Mouse (Mus musculus): Measurements from ENCODE around the gene Akap13. TPM values are rescaled to one million over a fixed set of nuclear protein-coding genes. Genes with fewer than 3 reads are reported as not detected.
"Not testable (repeated sequence)": the region's sequence is repeated elsewhere in the genome, so short reads cannot be mapped to it uniquely, and the experiment has no call there.

Gene Akap13
- polyA plus RNA-seq, 1 experiment from 2014 or later, result 25.7 TPM

GRCm38 (mm10) chr7:75759992-75760514 lies 304.7 kb downstream of the Akap13 start:
- no peaks in the 10 kb centered on the region for H3K9me3 ChIP-seq (ENCODE audit: low read length)
- H3K36me3 ChIP-seq (replicated peaks; ENCODE audit: insufficient read depth, low read length), result no peaks in the 10 kb centered on the region; the same call in 1 of the 2 replicates
- TF ChIP-seq CTCF (IDR thresholded peaks at IDR 0.05; ENCODE audit: low read depth) (no peak), EP300 (IDR thresholded peaks at IDR 0.05; ENCODE audit: low read depth) (no peak)
- WGBS (ENCODE audit: insufficient replicate concordance), result 80% methylated on average over 7 of the region's 7 CpGs
- peaks cover 13% of the 10 kb centered on the region for H3K4me1 ChIP-seq (ENCODE audit: insufficient read depth)
- no peak overlapping the region for H3K9ac ChIP-seq (replicated peaks)
- no peak for ATAC-seq
- H3K4me3 ChIP-seq (ENCODE audit: low read depth, low read length), result no peak overlapping the region
- 0 out of 2 replicates have a peak overlapping the region, but pooled peaks have one; percentile 11 for H3K27ac ChIP-seq (ENCODE audit: low read depth)
- no peaks in the 10 kb centered on the region for H3K27me3 ChIP-seq (ENCODE audit: insufficient read depth, low read length)
- no peak overlapping the region for H3K4me2 ChIP-seq (ENCODE audit: low read depth, low read length)
- no peak for DNase-seq

DNA sequence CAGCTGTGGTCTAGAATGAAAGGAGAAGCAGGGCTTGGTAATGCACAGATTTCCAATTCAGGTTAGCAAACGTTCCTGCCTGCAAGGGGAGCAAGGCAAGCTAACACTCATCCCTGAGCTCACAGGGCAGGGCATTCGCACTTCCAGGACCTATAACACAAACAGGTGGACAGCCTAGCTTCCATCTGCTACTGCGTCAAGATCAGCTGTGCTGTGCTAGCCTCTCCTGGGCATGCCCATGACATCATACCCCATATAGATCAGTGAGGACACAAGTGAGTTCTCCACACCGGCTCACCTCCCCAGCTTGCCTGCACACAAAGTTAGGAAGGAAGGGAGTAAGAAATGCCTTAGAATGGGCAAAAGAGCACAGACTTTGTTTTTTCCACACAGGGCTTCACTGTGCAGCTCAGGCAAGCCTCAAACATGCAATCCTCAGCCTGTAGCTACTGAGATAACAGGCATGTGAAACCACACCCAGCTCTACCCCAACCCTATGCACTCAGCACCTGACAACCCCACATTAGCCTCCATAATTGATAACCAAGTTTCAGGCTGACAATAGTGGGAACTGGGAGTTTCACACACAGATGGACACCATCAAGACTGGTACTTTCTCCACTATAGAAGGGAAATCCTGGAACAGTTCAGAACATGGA lies 305.5 kb downstream of the Akap13 start:
- not testable (repeated sequence) for H3K9ac ChIP-seq (replicated peaks); DNase-seq; H3K9me3 ChIP-seq (ENCODE audit: low read length); H3K4me2 ChIP-seq (ENCODE audit: low read depth, low read length); H3K36me3 ChIP-seq (replicated peaks; ENCODE audit: insufficient read depth, low read length); H3K27me3 ChIP-seq (ENCODE audit: insufficient read depth, low read length); H3K4me3 ChIP-seq (ENCODE audit: low read depth, low read length)
- WGBS (ENCODE audit: insufficient replicate concordance), result 53% methylated on average over 4 of the region's 4 CpGs
- H3K27ac ChIP-seq (ENCODE audit: low read depth), result 0 out of 2 replicates have a peak overlapping the region, but pooled peaks have one; percentile 11
- H3K4me1 ChIP-seq (ENCODE audit: insufficient read depth), result peaks cover 12% of the 10 kb centered on the region
- peak; percentile 92 for ATAC-seq

DNA sequence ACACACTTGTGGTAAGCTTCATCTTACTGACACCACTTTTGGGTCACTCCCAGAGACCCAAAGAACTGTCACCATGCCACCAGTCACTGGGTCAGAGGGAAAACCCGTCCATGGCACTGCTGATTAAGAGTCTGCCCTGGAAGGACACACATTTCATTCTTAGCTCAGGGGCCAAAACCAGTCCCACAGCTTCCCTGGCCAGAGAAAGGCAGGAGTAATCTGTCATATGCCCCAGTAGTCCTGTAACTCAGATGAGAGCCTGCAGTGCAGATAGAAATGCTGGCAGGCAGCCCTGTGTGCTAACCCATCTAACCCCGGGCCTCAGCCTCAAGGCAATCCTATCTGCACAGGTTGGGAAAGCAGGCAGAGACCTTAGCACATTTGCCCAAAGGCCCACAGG lies 306.9 kb downstream of the Akap13 start:
- H3K27me3 ChIP-seq (ENCODE audit: insufficient read depth, low read length); ATAC-seq; H3K4me3 ChIP-seq (ENCODE audit: low read depth, low read length); H3K4me2 ChIP-seq (ENCODE audit: low read depth, low read length); H3K27ac ChIP-seq (ENCODE audit: low read depth); DNase-seq; H3K36me3 ChIP-seq (replicated peaks; ENCODE audit: insufficient read depth, low read length); H3K9ac ChIP-seq (replicated peaks); H3K9me3 ChIP-seq (ENCODE audit: low read length): not testable (repeated sequence)
- peaks cover 12% of the 10 kb centered on the region for H3K4me1 ChIP-seq (ENCODE audit: insufficient read depth)
- WGBS (ENCODE audit: insufficient replicate concordance), result 83% methylated on average over 1 of the region's 2 CpGs

DNA sequence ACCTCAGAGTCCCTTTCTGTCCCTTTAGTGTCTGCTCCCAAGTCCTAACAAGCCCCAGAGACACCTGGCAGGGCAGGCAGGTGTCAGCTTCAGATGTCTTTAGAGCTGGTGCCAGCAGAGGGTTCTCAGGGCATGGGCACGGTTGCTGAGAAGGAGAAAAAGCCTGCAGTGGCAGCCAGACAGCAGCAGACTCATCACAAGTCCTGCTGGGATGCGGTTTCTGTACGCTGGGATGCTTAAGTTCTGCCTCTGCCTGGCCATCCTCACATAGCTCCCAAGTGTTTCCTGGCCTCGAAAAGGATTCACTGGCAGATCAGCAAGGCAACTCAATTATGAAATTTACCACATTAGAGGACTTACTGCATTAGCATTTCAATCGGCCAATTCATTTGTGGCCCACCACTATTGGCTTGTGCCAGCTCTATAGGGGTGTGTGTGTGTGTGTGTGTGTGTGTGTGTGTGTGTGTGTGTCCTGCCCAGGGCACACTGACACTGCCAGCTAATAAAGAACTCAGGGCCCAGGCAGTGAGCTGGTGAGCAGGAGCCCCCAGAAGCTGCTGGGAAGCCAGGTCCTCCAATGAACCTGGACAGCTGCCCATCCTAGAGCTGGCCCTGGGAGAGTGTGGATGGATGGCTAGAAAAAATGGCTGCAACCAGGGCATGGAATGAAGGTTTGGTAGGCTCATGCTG lies 311.9 kb downstream of the Akap13 start:
- ATAC-seq, result not testable (repeated sequence)

GRCm38 (mm10) chr7:75768169-75768568 lies 312.8 kb downstream of the Akap13 start:
- Histone ChIP-seq H3K36me3 (replicated peaks; ENCODE audit: insufficient read depth, low read length) (peaks cover 19% of the 10 kb centered on the region; the same call in 1 of the 2 replicates), H3K9ac (replicated peaks) (no peak overlapping the region), H3K4me3 (ENCODE audit: low read depth, low read length) (no peak overlapping the region), H3K9me3 (ENCODE audit: low read length) (no peaks in the 10 kb centered on the region), H3K27me3 (ENCODE audit: insufficient read depth, low read length) (no peaks in the 10 kb centered on the region), H3K4me2 (ENCODE audit: low read depth, low read length) (no peak overlapping the region), H3K27ac (ENCODE audit: low read depth) (no peak overlapping the region), H3K4me1 (ENCODE audit: insufficient read depth) (no peaks in the 10 kb centered on the region)
- DNase-seq, result no peak
- 83% methylated on average over 2 of the region's 2 CpGs for WGBS (ENCODE audit: insufficient replicate concordance)
- TF ChIP-seq EP300 (IDR thresholded peaks at IDR 0.05; ENCODE audit: low read depth), result no peak
- no peak for TF ChIP-seq CTCF (IDR thresholded peaks at IDR 0.05; ENCODE audit: low read depth)
- no peak for ATAC-seq

More for the DNA sequence above, 311.9 kb downstream of the Akap13 start:
- peaks cover 19% of the 10 kb centered on the region; the same call in 1 of the 2 replicates for H3K36me3 ChIP-seq (replicated peaks; ENCODE audit: insufficient read depth, low read length)
- not testable (repeated sequence) for H3K4me3 ChIP-seq (ENCODE audit: low read depth, low read length); H3K4me1 ChIP-seq (ENCODE audit: insufficient read depth); H3K4me2 ChIP-seq (ENCODE audit: low read depth, low read length); H3K27ac ChIP-seq (ENCODE audit: low read depth); DNase-seq; H3K9ac ChIP-seq (replicated peaks); H3K9me3 ChIP-seq (ENCODE audit: low read length); H3K27me3 ChIP-seq (ENCODE audit: insufficient read depth, low read length)
- no CpG with 5 or more reads among the region's 5 CpGs for WGBS (ENCODE audit: insufficient replicate concordance)

GRCm38 (mm10) chr7:75769909-75770308 lies 314.6 kb downstream of the Akap13 start:
- Histone ChIP-seq H3K27me3 (ENCODE audit: insufficient read depth, low read length) (no peaks in the 10 kb centered on the region), H3K4me2 (ENCODE audit: low read depth, low read length) (no peak overlapping the region), H3K4me1 (ENCODE audit: insufficient read depth) (no peaks in the 10 kb centered on the region), H3K27ac (ENCODE audit: low read depth) (no peak overlapping the region), H3K36me3 (replicated peaks; ENCODE audit: insufficient read depth, low read length) (peaks cover 19% of the 10 kb centered on the region; the same call in 1 of the 2 replicates), H3K9me3 (ENCODE audit: low read length) (no peaks in the 10 kb centered on the region), H3K9ac (replicated peaks) (no peak overlapping the region), H3K4me3 (ENCODE audit: low read depth, low read length) (no peak overlapping the region)
- DNase-seq (no peak), ATAC-seq (no peak)
- 82% methylated on average over 9 of the region's 9 CpGs for WGBS (ENCODE audit: insufficient replicate concordance)
- no peak for TF ChIP-seq CTCF (IDR thresholded peaks at IDR 0.05; ENCODE audit: low read depth)
- TF ChIP-seq EP300 (IDR thresholded peaks at IDR 0.05; ENCODE audit: low read depth), result no peak

DNA sequence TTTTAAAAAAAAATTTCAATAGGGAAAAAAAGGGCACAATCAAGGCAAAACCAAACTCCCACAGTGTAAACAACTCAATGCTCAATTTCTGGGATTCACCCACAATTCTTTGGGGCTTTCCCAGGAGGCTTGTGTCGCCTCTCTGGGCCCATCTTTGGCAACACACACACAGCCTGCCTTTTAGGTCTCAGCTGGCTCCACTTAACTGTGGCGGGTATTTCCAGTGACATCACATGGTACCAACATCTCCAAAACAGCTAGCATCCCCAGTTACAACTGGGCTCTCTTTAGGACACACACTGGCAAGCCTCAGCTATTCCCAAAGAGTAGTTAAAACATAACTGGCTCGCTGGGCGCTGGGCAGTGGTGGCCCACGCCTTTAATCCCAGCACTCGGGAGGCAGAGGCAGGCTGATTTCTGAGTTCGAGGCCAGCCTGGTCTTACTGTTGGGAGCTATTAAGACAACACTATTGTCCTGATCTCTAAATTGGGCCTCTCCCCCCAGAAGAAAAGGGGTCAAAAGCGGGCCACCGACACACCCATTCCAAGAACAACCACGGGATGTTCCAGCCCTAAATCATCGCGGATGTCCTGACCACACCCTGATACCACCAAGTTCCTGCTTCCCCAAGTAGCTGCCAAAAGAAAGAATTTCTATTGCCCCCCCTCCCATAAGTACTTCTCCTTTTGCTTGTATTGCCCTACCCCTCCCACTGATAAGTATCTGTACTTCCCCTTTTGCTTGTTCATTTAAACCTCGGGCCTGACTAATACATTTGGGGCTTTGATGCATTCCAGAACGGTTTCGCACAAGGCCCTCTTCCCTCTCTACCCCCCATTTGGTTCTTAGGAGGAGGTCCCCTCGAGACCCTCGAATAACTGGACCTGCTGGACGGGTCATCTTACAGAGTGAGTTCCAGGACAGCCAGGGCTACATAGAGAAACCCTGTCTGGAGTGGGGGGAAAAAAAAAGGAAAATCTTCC lies 319.1 kb downstream of the Akap13 start:
- WGBS (ENCODE audit: insufficient replicate concordance), result 78% methylated on average over 18 of the region's 18 CpGs
- H3K36me3 ChIP-seq (replicated peaks; ENCODE audit: insufficient read depth, low read length), result peaks cover 51% of the 10 kb centered on the region
- H3K27ac ChIP-seq (ENCODE audit: low read depth), result not testable (repeated sequence)

More for the DNA sequence above, 319.1 kb downstream of the Akap13 start:
- not testable (repeated sequence) for ATAC-seq; H3K4me2 ChIP-seq (ENCODE audit: low read depth, low read length); H3K9ac ChIP-seq (replicated peaks); H3K4me3 ChIP-seq (ENCODE audit: low read depth, low read length); H3K4me1 ChIP-seq (ENCODE audit: insufficient read depth); H3K27me3 ChIP-seq (ENCODE audit: insufficient read depth, low read length); H3K9me3 ChIP-seq (ENCODE audit: low read length); DNase-seq
